Mouse (Mus musculus) embryonic fibroblast, embryonic 13.5 days (primary cell): ENCODE results near the gene Mcoln3.

Experiments
- CTCF ChIP-seq: IDR thresholded peaks from 2 replicates; pipeline ENCODE4 v1.5.1; 2011; ENCODE audit warnings: mild to moderate bottlenecking, control low read depth, low read length, moderate library complexity, borderline replicate concordance; ENCODE audit not compliant: insufficient read depth
- POLR2A ChIP-seq: IDR thresholded peaks from 2 replicates; pipeline ENCODE4 v1.6.1; 2011; ENCODE audit warnings: low read depth, mild to moderate bottlenecking, control low read depth, low read length, moderate library complexity

DNA sequence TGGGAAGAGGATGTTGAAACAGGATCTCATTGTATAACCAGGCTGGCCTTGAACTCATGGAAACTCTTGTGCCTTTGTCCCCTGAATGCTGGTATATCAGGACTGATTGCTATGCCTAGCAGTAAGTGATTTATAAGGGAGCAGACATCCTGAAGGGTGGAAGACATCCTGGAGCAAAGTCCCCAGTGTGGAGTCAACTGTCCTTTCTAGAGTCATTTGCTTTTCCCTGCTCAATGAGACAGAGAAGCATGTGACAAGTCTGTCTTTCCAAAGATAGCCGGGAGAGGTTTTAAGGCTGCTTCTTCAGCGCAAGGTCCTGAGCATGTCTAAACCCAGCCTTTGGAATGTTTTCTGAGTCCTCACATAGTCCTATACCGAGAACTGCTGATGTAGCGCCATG is 52.1 kb downstream of the Mcoln3 start:
- TF ChIP-seq CTCF: no peak
- no peak for TF ChIP-seq POLR2A
